Mouse (Mus musculus) ES-Bruce4 (cell line): ENCODE data around the gene Hyal1.

Experiments used
- CTCF ChIP-seq: IDR thresholded peaks from one replicate; pipeline ENCODE4 v1.8.1; 2011; ENCODE audit warnings: low read depth, low read length
- POLR2A ChIP-seq: IDR thresholded peaks from one replicate; pipeline ENCODE4 v1.8.1; 2011; ENCODE audit warnings: low read length; ENCODE audit not compliant: insufficient read depth

- no peak for TF ChIP-seq POLR2A
- TF ChIP-seq CTCF = no peak
Observed at GRCm38 (mm10) chr9:107551890-107552355, 24.8 kb upstream of the Hyal1 start.
